Mouse (Mus musculus) liver, embryonic 13.5 days (tissue): Measurements from ENCODE around the gene Wfdc1. TPM values are rescaled to one million over a fixed set of nuclear protein-coding genes. Genes with fewer than 3 reads are reported as not detected.

ENCODE experiments used
- ATAC-seq: fragments of 200-750 bp; cut with Nextera tagmentation; 2 replicates; pipeline ENCODE4 v1.8.0; 2017; ENCODE audit warnings: low read depth, mild to moderate bottlenecking, moderate number of reproducible peaks, moderate library complexity
- DNase-seq: peaks from one replicate; pipeline ENCODE4 v3.0.0; 2022
- H3K27ac ChIP-seq: fragments of 300-500 bp; sonication (generic); 2 replicates; pipeline ENCODE4 v1.5.1; 2015; ENCODE audit warnings: moderate library complexity, mild to moderate bottlenecking, inconsistent platforms
- H3K27me3 ChIP-seq: fragments of 300-500 bp; sonication (generic); 2 replicates; pipeline ENCODE4 v1.6.1; 2015; ENCODE audit warnings: mild to moderate bottlenecking, inconsistent platforms
- H3K36me3 ChIP-seq: fragments of 300-500 bp; sonication (generic); 2 replicates; pipeline ENCODE4 v1.6.1; 2015; ENCODE audit warnings: mild to moderate bottlenecking, inconsistent platforms
- H3K4me1 ChIP-seq: fragments of 300-500 bp; sonication (generic); replicated peaks from 2 replicates; pipeline ENCODE4 v1.6.1; 2015; ENCODE audit warnings: inconsistent platforms
- H3K4me2 ChIP-seq: fragments of 300-500 bp; sonication (generic); 2 replicates; pipeline ENCODE4 v1.6.1; 2015; ENCODE audit warnings: inconsistent platforms, mild to moderate bottlenecking, moderate library complexity
- H3K4me3 ChIP-seq: fragments of 300-500 bp; sonication (generic); replicated peaks from 2 replicates; pipeline ENCODE4 v1.5.1; 2015; ENCODE audit warnings: mild to moderate bottlenecking, inconsistent platforms
- H3K9ac ChIP-seq: fragments of 300-500 bp; sonication (generic); 2 replicates; pipeline ENCODE4 v1.6.1; 2015; ENCODE audit warnings: mild to moderate bottlenecking, inconsistent platforms
- H3K9me3 ChIP-seq: fragments of 300-500 bp; sonication (generic); replicated peaks from 2 replicates; pipeline ENCODE4 v1.6.1; 2016; ENCODE audit warnings: inconsistent platforms
- WGBS: fragments of 180-500 bp; shearing (Covaris S2); methylation state at CpG from one replicate; pipeline ENCODE4 v1.1.7; 2015; ENCODE audit not compliant: insufficient replicate concordance; 5-methylcytosine and 5-hydroxymethylcytosine counted together
- polyA plus RNA-seq: library from polyadenylated mRNA; unstranded; fragments of >200 nt; fragmentation: Nextera tagmentation; extraction: Ambion mirVana; gene quantifications from 2 replicates; pipeline ENCODE4 v1.2.1, GENCODE M21; 2015

Wfdc1 gene
- polyA plus RNA-seq, 1 experiment from 2014 or later: 1.3 TPM

DNA sequence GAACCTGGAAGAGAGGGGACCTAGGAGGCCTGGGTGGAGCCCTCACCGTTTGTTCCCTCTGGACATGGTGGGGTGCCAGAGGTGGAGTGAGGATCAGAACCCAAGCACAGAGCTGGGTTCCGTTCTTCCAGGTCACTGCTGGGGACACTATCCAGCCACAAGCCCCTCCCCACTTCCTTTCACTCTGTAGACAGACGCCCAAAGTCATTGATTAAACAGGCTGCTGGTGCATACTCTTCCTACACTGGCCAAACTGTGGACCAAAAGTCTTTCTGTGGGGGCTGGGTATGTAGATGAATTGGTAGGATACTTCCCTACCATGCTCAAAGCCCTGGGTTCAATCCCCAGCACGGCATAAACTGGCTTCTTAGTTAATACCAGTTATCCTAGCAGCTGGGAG, 25.8 kb downstream of the Wfdc1 start:
- H3K4me3 ChIP-seq: no peak overlapping the region
- DNase-seq (no peak), ATAC-seq (no peak; the same call in 1 of the 2 replicates)
- no peaks in the 10 kb centered on the region for H3K36me3 ChIP-seq
- H3K4me1 ChIP-seq: no peaks in the 10 kb centered on the region; the same call in 1 of the 2 replicates
- H3K9ac ChIP-seq: no peak overlapping the region
- no peak overlapping the region for H3K4me2 ChIP-seq
- H3K27ac ChIP-seq: no peak overlapping the region
- no peaks in the 10 kb centered on the region for H3K9me3 ChIP-seq
- WGBS: 36% methylated on average over 4 of the region's 4 CpGs
- peaks cover 10% of the 10 kb centered on the region; the same call in 1 of the 2 replicates for H3K27me3 ChIP-seq

GRCm38 (mm10) chr8:119694696-119695095, 28.5 kb downstream of the Wfdc1 start:
- H3K36me3 ChIP-seq: no peaks in the 10 kb centered on the region
- H3K27ac ChIP-seq: no peak overlapping the region
- peaks cover 10% of the 10 kb centered on the region for H3K4me1 ChIP-seq
- H3K9me3 ChIP-seq: no peaks in the 10 kb centered on the region
- peaks cover 37% of the 10 kb centered on the region for H3K27me3 ChIP-seq
- 61% methylated on average over 7 of the region's 7 CpGs for WGBS
- no peak for ATAC-seq
- no peak for DNase-seq
- no peak overlapping the region for H3K9ac ChIP-seq
- no peak overlapping the region for H3K4me3 ChIP-seq
- H3K4me2 ChIP-seq: no peak overlapping the region

- peaks cover 62% of the 10 kb centered on the region for H3K27me3 ChIP-seq
- no peak overlapping the region for H3K27ac ChIP-seq
- H3K9ac ChIP-seq: no peak overlapping the region
- H3K4me1 ChIP-seq: peaks cover 17% of the 10 kb centered on the region
- H3K4me3 ChIP-seq: no peak overlapping the region
- WGBS: 61% methylated on average over 2 of the region's 2 CpGs
- DNase-seq: no peak
- no peaks in the 10 kb centered on the region for H3K9me3 ChIP-seq
- no peak overlapping the region for H3K4me2 ChIP-seq
- H3K36me3 ChIP-seq: no peaks in the 10 kb centered on the region
- no peak for ATAC-seq
These were observed 31.0 kb downstream of the Wfdc1 start for GRCm38 (mm10) chr8:119697163-119697562.

- H3K4me1 ChIP-seq: peaks cover 17% of the 10 kb centered on the region
- ATAC-seq: peak; percentile 54; the same call in 1 of the 2 replicates
These were observed 32.8 kb downstream of the Wfdc1 start for GRCm38 (mm10) chr8:119698960-119699359.

DNA sequence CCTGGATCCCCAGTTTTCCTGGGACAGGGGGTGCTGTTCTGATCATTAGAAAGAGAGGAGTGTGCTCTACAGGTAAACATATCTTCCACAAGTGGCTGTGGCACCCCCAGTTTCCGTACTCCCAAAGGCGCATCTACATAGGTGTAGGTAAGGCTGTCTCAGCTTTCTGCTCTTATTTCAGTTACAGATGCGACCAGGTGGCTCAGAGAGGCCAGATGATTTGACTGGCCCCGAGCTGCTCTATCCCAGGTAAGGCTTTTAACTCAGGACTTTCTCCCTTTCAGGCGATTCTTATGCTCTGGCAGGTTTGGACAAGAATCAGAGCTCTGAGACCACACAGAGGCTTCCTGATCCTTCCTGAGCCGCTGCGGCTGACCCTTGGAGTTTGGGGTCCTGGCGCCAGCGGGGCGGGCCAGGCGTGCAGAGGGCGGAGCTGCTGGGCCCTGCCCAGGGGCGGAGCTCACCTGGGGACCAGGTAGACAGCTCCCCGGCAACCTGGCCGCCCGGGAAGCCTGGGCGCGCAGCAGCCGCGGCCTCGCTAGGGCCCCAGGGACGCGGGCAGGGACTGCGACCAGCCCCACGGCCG, 33.5 kb downstream of the Wfdc1 start, which contains the start of gene Atp2c2:
Atp2c2 (plus strand) TSS at position 461 of the 586 bp plus-strand sequence.
- Histone ChIP-seq H3K4me3 (no peak within 1 kb of the TSS; the same call in 1 of the 2 replicates), H3K9me3 (no peaks in the 10 kb centered on the region), H3K9ac (no peak within 1 kb of the TSS), H3K27me3 (peaks cover 76% of the 10 kb centered on the region), H3K36me3 (no peaks in the 10 kb centered on the region), H3K4me2 (peak within 1 kb of the TSS; percentile 45), H3K27ac (no peak within 1 kb of the TSS), H3K4me1 (peaks cover 17% of the 10 kb centered on the region)
- DNase-seq (no peak), ATAC-seq (no peak)
- WGBS: 5% methylated on average over 26 of the region's 26 CpGs

More at GRCm38 (mm10) chr8:119698960-119699359, 32.8 kb downstream of the Wfdc1 start:
- H3K9ac ChIP-seq: no peak overlapping the region
- no peaks in the 10 kb centered on the region for H3K9me3 ChIP-seq
- peak overlapping the region; percentile 45 for H3K4me2 ChIP-seq
- DNase-seq: no peak
- WGBS: 2% methylated on average over 12 of the region's 12 CpGs
- H3K4me3 ChIP-seq: no peak overlapping the region
- peaks cover 74% of the 10 kb centered on the region for H3K27me3 ChIP-seq
- H3K36me3 ChIP-seq: no peaks in the 10 kb centered on the region
- H3K27ac ChIP-seq: no peak overlapping the region

GRCm38 (mm10) chr8:119702965-119703364, 36.8 kb downstream of the Wfdc1 start:
- Histone ChIP-seq H3K4me3 (no peak overlapping the region), H3K4me1 (peaks cover 17% of the 10 kb centered on the region), H3K36me3 (no peaks in the 10 kb centered on the region), H3K27me3 (peaks cover 57% of the 10 kb centered on the region), H3K27ac (no peak overlapping the region), H3K9ac (no peak overlapping the region), H3K4me2 (no peak overlapping the region), H3K9me3 (no peaks in the 10 kb centered on the region)
- ATAC-seq (no peak), DNase-seq (no peak)
- 53% methylated on average over 7 of the region's 7 CpGs for WGBS

DNA sequence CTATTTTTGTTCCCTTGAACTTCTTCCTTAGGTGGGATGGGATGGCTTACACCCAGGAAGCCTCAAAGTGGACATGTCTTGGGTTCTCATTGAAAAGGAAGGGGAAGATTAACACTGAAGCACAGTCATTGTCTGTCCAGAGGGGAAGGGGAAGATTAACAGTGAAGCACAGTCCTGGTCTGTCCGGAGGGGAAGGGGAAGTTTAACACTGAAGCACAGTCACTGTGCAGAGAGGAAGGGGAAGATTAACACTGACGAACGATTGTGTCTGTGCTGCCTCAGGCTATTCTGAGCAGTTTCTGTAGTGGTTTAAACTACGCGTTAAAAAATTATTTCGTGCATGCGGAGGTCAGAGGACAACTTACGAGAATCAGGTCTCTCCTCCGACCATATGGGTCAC, 41.0 kb downstream of the Wfdc1 start:
- no peak overlapping the region for H3K27ac ChIP-seq
- H3K9me3 ChIP-seq: no peaks in the 10 kb centered on the region
- peaks cover 17% of the 10 kb centered on the region for H3K27me3 ChIP-seq
- H3K4me2 ChIP-seq: no peak overlapping the region
- H3K36me3 ChIP-seq: no peaks in the 10 kb centered on the region
- peaks cover 5% of the 10 kb centered on the region; the same call in 1 of the 2 replicates for H3K4me1 ChIP-seq
- no peak for ATAC-seq
- DNase-seq: no peak
- WGBS: 68% methylated on average over 9 of the region's 9 CpGs
- no peak overlapping the region for H3K9ac ChIP-seq
- H3K4me3 ChIP-seq: no peak overlapping the region

DNA sequence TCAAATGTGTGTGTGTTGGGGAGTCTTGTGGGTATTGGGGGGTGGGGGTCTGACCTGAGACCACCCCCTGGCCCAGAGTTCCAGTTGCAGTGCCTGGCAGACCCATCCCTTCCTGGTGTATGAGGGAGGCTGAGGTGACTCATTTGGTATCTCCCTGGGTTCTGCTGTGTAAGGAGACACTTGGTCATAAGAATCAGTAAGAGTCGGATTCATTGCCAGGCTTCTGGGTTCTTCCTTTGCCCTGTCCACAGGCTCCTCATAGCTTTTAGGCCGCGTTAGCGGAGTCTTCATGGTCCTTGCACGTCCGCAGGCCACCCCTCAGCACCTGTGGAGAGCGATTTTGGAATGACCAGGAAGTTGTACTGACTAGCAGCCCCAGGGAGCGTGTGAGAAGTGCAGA, 42.3 kb downstream of the Wfdc1 start:
- H3K36me3 ChIP-seq: no peaks in the 10 kb centered on the region
- no peak overlapping the region for H3K27ac ChIP-seq
- no peaks in the 10 kb centered on the region for H3K9me3 ChIP-seq
- DNase-seq (no peak), ATAC-seq (no peak)
- WGBS: 75% methylated on average over 8 of the region's 8 CpGs
- H3K4me2 ChIP-seq: no peak overlapping the region
- no peak overlapping the region for H3K4me3 ChIP-seq
- H3K4me1 ChIP-seq: peaks cover 5% of the 10 kb centered on the region; the same call in 1 of the 2 replicates
- H3K9ac ChIP-seq: no peak overlapping the region
- 0 out of 2 replicates have a peak, but pooled peaks cover 6% of the 10 kb centered on the region for H3K27me3 ChIP-seq

GRCm38 (mm10) chr8:119708878-119709702, 42.9 kb downstream of the Wfdc1 start:
- Histone ChIP-seq H3K27ac (no peak overlapping the region), H3K4me1 (peaks cover 5% of the 10 kb centered on the region; the same call in 1 of the 2 replicates), H3K36me3 (no peaks in the 10 kb centered on the region), H3K27me3 (peaks cover 11% of the 10 kb centered on the region; the same call in 1 of the 2 replicates), H3K9me3 (no peaks in the 10 kb centered on the region), H3K9ac (no peak overlapping the region), H3K4me3 (no peak overlapping the region), H3K4me2 (no peak overlapping the region)
- ATAC-seq (no peak), DNase-seq (no peak)
- WGBS: 62% methylated on average over 14 of the region's 14 CpGs

DNA sequence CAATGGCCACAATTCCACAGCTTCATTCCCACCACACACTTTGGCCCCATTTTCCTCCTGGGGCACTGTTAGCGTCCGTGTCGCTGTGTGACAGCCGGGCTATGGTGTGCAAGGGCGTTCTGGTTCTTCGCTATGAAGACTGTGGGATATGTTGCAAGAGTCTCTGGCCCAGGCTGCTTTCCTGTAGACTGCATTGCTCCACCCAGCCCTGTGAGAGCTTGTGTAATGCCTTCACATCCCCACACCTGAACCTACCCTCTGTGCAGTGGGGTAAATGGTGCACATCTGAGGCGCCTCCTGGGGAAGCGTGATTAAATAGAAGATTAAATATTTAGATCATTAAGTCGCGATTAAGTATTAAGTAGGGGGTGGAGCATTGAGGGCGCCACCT, 43.5 kb downstream of the Wfdc1 start:
- H3K27ac ChIP-seq: no peak overlapping the region
- WGBS: 59% methylated on average over 11 of the region's 11 CpGs
- ATAC-seq (0 out of 2 replicates have a peak, but pooled peaks have one; percentile 37), DNase-seq (no peak)
- no peak overlapping the region for H3K9ac ChIP-seq
- no peak overlapping the region for H3K4me3 ChIP-seq
- peaks cover 5% of the 10 kb centered on the region; the same call in 1 of the 2 replicates for H3K4me1 ChIP-seq
- H3K27me3 ChIP-seq: peaks cover 14% of the 10 kb centered on the region; the same call in 1 of the 2 replicates
- no peaks in the 10 kb centered on the region for H3K9me3 ChIP-seq
- H3K36me3 ChIP-seq: no peaks in the 10 kb centered on the region
- no peak overlapping the region for H3K4me2 ChIP-seq

DNA sequence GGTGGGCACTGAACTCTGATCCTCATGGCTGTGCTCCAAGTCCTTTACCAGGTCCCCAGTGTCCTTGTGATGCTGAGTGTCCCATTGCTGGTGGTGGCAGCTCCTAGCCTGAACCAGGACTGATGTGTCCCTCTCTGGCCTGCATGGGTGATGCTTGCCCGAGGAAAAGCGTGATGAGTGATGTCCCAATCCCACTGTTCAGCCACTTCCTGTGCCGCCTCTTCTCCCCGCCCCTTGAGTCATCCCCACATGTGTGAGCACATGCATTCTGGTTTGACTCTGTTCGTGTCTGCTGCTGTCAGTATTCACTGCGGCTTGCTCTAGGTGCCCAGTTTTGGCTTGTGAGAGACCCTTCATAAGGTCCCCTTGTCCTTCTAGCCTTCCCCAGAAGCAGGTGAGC, 46.1 kb downstream of the Wfdc1 start:
- Histone ChIP-seq H3K27ac (no peak overlapping the region), H3K4me1 (peaks cover 16% of the 10 kb centered on the region), H3K27me3 (peaks cover 22% of the 10 kb centered on the region; the same call in 1 of the 2 replicates), H3K9me3 (no peaks in the 10 kb centered on the region), H3K9ac (no peak overlapping the region), H3K36me3 (no peaks in the 10 kb centered on the region), H3K4me2 (no peak overlapping the region), H3K4me3 (no peak overlapping the region)
- DNase-seq: no peak
- 55% methylated on average over 6 of the region's 6 CpGs for WGBS
- ATAC-seq: no peak
